Mouse (Mus musculus) bone marrow macrophage, adult 2 months (primary cell): ENCODE measurements at regions not wholly inside any gene's neighbourhood (a gene's known extent, or its start where the extent isn't known, plus 50 kb on each side); places are given as distances from the start of the nearest gene placed in this dataset.

Experiments
- CTCF ChIP-seq: IDR thresholded peaks from 2 replicates; pipeline ENCODE4 v1.5.1; 2012; ENCODE audit warnings: low read depth, mild to moderate bottlenecking, low read length, moderate library complexity
- POLR2A ChIP-seq: IDR thresholded peaks from 2 replicates; pipeline ENCODE4 v1.6.1; 2012; ENCODE audit warnings: mild to moderate bottlenecking, low read depth, low read length, borderline replicate concordance

- no peak for TF ChIP-seq CTCF
- no peak for TF ChIP-seq POLR2A
Observed at GRCm38 (mm10) chr9:88220360-88220759, 106.6 kb upstream of the Nt5e start.
